Mouse (Mus musculus): ENCODE measurements around the gene Rhbg.

DNA sequence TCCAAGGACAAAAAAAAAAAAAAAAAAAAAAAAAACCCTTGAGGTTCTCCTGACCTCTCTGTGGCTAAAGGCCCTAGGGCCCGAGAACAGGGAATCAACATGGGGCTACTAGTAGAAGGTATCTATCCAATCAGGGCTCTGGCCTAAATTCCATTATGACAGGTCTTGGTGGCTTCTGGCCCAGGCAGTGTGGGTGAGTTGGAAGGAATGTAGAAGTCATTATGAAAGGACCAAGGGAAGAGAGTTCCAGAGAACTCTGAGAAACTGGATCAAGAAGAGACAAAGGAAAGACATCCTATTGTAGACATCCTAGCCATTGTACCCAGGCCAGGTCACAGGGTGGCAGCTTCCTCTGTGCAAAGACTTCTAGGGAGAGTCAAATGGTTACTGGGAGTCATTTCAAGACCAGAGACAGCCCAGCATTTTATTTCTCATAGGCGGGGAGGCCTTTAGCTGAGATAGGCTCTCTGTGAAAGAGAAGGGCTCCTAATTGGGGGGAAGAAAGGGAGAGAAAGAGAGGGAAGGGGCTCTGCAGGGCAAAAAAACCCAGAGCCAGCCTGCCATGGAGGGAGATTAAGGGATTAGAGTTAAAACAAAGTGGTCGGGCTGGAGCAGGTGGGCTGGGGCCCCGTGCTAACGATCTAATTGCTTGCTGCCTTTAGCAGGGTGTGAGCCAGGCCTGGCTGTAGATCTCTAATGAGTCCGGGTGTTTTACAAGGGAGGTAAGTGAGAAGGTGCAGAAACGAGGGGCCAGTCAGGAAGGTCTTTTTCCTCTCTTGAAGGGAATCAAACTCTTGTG, 21.5 kb downstream of the Rhbg start:
- TF ChIP-seq CTCF (IDR thresholded peaks at IDR 0.05; ENCODE audit: borderline replicate concordance, extremely low read depth, insufficient read depth, insufficient read length) (no peak), POLR2A (IDR thresholded peaks at IDR 0.05; ENCODE audit: borderline replicate concordance, extremely low read depth, insufficient read depth, insufficient read length, poor library complexity, severe bottlenecking) (no peak)
